Mouse (Mus musculus): ENCODE measurements around the gene Scmh1.
"Not testable (repeated sequence)": the region's sequence is repeated elsewhere in the genome, so short reads cannot be mapped to it uniquely, and the experiment has no call there.

Gene Scmh1

GRCm38 (mm10) chr4:120405144-120405805 is at the start of gene Scmh1:
Gene Scmh1, plus strand, starts transcription at chr4:120405281.
- DNase-seq (ENCODE audit: low read depth, low spot score): peak; percentile 83

DNA sequence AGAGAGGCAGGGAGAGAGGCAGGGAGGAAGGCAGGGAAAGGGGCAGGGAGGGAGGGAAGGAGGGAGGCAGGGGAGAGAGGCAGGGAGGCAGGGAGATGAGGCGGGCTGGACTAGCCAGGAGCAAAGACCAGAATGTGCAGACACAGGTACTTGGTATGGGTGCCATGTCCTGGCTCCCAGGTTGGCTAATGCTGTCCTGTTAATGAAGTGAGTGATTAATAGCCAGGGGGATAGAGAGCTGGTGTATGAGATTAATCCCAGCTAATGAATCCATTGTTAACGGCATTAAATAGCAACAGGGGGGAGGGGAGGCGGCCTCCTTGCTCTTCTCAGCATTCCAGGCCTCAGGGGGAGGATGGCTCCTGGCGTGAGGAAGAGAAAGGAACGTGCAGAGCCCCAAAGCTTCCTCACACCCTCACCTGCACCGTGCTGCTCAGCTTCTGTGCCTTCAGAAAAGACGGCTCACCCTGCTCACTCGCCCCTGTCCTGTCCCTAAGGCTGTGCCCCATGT is 45.0 kb upstream of the Scmh1 start:
- DNase-seq (ENCODE audit: low read depth, low spot score): peak; percentile 37

- peak; percentile 41 for DNase-seq (ENCODE audit: low read depth, low spot score)
Measured at GRCm38 (mm10) chr4:120364729-120365128, 40.4 kb upstream of the Scmh1 start.

GRCm38 (mm10) chr4:120365456-120365855 is 39.6 kb upstream of the Scmh1 start:
- no peak for DNase-seq (ENCODE audit: low read depth, low spot score)

DNA sequence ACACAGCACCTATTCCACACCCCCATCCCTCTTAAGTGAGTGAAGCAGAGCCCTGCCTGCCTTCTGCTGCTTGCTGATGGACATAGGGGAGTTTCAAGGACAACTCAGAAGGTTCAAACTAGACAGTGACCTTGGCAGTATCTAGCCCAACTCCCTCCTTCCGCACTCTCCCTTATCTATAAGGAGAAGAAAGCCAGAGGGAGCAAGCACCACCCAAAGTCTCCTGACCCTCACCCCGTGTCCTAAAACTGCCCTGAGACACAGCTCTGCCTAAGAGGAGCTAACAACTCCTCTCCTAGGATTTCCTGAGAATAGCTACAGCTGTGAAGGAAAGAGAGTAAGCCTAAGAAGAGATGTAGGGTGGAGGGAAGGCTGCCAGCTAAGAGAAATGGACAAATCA is 37.0 kb upstream of the Scmh1 start:
- DNase-seq (ENCODE audit: low read depth, low spot score): no peak

- peak; percentile 74 for DNase-seq (ENCODE audit: low read depth, low spot score)
Measured at GRCm38 (mm10) chr4:120368663-120369062, 36.4 kb upstream of the Scmh1 start.

DNA sequence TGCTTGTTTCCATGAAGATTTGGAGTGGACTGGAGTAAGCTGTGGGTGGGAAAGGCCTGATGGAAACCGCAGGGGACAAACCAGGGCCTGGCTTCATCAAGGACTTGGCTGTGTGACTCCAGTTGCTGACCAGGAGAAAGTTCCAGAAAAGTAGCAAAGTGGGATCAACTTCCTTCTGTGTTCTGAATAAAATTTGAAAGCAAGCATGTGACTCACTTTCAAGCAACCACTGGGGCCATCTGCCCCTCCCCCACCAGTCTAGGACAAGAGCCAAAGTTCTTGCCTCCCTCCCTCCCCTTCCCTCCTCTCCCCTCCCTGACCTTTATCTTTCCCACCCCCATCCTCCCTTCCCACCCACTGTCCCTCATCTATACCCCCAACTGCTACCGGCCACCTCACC is 35.9 kb upstream of the Scmh1 start:
- peak; percentile 16 for DNase-seq (ENCODE audit: low read depth, low spot score)

- DNase-seq (ENCODE audit: low read depth, low spot score): no peak
Measured at GRCm38 (mm10) chr4:120369861-120370366, 35.2 kb upstream of the Scmh1 start.

GRCm38 (mm10) chr4:120372838-120373237 is 32.2 kb upstream of the Scmh1 start:
- no peak for DNase-seq (ENCODE audit: low read depth, low spot score)

DNA sequence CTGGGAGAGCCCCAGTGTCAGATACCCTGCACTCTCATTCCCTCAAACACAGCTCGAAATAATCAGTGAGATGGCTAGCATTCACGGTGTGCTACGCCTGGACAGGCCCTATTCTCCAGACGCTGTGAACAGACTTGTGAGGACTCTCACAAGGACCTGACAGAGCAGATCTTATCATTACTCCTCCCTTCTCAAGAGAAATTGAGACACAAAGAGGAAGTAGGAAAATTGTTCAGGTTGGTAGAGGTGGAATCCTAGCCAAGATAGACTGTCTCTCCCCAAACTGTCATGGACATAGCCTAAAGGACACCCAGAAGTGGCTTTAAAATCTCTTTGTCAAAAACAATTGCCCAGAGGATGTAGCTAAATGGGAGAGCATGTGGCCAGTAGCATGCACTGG is 31.3 kb upstream of the Scmh1 start:
- DNase-seq (ENCODE audit: low read depth, low spot score): no peak

DNA sequence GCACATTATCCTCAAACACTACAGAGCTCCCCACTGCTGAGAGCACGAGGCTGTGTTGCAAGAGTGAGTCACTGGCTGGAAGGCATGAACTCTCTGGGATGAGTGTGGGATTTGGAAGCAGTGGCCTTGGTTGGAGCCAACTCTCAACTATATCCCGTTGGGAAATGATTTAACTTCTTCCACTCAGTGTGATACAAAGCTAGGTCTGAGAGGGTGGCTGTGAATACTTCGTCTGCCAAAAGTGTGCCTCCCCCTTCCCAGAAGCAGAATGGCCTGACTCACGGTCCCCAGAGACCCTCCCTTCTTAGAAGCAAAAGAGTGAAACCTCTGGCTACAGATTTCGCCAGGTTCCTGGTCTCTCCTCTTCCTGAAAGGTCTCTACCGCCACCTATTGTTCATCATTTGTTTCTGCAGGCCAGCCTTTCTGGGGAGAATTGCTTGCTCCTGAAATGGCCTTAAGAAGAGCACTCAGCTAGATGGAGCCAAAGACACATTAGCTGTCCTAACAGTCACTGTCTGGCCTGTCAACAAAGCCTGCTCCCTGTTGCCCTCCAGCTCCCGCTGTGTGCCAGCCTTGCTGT is 24.2 kb upstream of the Scmh1 start:
- peak; percentile 86 for DNase-seq (ENCODE audit: low read depth, low spot score)

DNA sequence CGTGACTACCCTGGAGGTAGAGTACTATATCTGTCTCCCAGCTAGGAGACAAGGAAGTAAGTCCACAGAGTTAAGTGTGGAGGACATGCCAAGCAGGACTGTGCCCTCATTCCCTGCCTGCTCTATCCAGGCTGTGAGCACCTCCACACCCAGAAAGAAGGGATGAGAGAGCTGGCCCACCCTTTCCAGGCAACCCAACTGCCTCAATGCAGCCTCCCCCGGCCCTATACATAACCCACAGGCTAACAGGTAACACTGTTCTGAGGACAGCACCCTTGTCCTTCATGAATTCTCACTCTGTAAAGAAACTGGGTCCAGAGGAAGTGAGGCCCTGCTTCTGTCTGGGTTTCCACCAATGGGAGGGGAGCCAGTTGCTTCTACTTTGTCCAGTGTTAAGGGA is 19.6 kb upstream of the Scmh1 start:
- DNase-seq (ENCODE audit: low read depth, low spot score): no peak

DNA sequence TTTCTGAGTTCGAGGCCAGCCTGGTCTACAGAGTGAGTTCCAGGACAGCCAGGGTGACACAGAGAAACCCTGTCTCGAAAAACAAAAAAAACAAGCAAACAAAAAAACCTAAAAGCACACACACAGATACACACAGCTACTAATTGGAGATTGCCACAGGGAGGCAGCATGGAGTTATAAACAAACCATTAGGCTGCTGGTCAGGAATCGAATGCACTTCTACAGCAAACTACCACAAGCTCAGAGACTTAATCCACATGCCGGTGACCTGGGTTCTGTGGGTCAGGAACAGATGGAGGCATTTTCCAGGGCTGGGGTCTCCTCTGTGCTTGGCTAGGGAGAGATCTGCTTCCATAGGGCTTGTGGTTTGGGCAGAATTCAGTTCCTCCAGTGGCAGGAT is 17.6 kb upstream of the Scmh1 start:
- peak; percentile 48 for DNase-seq (ENCODE audit: low read depth, low spot score)

GRCm38 (mm10) chr4:120387968-120388367 is 17.1 kb upstream of the Scmh1 start:
- peak; percentile 72 for DNase-seq (ENCODE audit: low read depth, low spot score)

- DNase-seq (ENCODE audit: low read depth, low spot score): peak; percentile 54
Measured at GRCm38 (mm10) chr4:120388998-120389542, 16.0 kb upstream of the Scmh1 start.

DNA sequence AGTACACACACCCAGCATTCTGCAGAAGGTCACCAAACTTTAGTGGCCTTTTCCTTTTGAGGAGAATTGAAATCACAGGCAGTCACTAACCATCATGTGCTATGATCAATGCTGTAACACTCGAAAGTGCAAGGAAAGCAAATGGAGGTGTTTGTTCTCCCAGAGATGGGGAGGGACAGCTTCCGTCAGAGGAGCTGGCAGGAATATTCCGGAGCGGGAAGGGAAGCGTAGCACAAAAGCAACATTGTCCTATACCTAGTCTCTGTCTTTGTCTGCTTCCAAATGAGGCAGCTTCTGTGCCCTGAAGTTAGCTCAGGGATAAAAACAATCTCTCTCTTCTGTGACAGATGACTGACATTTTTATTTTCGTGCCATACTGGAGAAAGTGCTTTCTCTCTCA is 15.5 kb upstream of the Scmh1 start:
- DNase-seq (ENCODE audit: low read depth, low spot score): peak; percentile 50

DNA sequence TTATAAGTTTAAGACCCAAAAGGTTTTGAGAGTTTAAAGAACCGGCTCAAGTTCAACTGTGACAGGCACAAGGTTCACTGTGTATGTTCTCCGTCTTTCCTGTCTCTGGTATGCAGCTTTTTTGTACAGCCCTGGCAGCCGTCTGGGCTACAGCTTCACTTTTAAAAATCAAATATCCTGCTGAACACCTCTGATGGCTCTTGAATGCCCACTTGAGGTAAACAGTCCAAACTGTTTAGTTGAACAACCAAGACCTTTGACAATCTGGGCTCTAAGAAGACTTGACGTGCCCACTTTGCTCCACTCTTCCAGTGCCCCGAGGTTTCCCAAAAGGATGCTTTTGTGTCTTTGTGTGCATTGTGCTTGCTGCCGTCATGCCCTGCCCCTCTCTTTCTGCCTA is 13.5 kb upstream of the Scmh1 start:
- DNase-seq (ENCODE audit: low read depth, low spot score): no peak

GRCm38 (mm10) chr4:120392341-120392740 is 12.7 kb upstream of the Scmh1 start:
- DNase-seq (ENCODE audit: low read depth, low spot score): no peak

DNA sequence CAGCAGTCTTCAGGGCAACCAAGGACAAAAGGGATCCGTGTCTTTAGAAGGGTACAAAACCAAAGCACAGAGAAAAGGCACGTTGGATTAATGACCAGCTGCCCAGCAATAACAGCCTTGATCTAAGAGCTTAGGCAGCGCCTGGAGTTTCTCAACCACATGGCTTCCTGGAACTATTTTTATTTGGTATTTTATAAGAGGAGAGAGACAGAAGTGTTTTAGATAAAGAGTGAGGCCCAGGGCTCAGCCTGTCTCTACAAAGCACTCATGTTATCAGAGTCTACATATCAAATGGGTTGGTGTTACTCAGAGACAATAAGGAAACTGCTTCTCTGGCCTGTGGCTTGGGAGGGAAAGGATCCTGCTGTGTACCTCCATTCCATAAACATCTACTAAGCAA is 12.3 kb upstream of the Scmh1 start:
- DNase-seq (ENCODE audit: low read depth, low spot score): no peak

DNA sequence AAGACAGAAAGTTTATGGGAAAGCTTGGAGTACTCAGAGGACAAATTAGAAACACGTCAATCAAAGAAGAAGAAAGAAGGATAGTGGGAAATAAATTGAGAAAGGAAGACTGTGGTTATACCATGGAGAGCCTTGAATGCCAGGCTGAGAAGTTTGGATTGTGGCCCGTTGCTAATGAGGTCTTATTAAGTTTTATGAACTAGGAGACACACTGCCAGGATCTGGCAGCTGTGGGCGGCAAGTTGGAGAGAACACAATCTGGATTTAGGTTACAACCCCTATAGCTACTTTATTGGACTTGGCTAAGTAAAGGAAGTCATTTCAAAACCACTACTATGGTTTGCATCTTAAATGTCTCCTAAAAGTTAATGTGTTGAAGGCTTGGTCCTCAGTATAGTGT is 4.8 kb upstream of the Scmh1 start:
- DNase-seq (ENCODE audit: low read depth, low spot score): no peak

DNA sequence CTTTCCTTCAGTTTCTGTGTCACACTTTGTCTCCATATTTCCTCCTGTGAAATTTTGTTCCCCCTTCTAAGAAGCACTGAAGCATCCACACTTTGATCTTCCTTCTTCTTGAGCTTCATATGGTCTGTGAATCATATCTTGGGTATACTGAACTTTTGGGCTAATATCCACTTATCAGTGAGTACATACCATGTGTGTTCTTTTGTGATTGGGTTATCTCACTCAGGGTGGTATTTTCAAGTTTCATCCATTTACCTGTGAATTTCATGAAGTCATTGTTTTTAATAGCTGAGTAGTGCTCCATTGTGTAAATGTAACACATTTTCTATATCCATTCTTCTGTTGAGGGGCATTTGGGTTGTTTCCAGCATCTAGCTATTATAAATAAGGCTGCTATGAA is 3.0 kb upstream of the Scmh1 start:
- DNase-seq (ENCODE audit: low read depth, low spot score): not testable (repeated sequence)

DNA sequence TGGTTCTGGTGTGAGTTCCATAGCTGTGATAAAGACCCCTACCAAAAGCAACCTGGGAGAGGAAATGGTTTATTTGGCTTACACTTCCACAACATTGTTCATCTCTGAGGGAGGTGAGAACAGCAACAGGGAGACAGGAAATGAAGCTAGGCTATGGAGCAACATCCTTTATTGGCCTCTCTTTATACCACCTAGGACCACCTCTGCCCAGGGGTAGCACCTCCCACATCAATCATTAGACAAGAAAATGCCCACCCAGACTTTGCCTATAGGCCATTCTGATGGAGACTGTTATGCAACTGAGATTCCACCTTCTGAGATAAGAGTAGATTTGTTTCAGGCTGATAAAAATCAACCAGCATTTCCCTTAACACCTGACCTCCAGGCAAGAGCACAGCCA is 834 bp upstream of the Scmh1 start:
- no peak for DNase-seq (ENCODE audit: low read depth, low spot score)

DNA sequence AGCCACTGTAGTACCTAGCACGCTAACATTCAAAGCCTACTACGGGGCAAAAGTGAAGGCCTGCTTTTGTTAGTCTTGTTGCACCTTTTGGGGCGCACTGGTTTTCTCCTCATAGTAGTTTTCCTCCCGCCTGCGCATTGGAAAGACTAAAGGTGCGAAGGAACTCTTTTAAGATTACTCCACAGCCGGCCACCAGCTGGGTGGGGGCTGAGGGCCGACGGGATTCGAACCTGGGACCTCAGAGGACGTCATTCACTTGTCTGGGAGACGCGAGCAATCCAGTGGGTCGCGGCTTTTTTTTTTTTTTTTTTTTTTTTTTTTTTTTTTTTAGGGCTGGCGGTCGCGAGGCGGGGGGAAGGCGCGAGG is 320 bp upstream of the Scmh1 start:
- DNase-seq (ENCODE audit: low read depth, low spot score): no peak

Measured in ZHBTc4 (cell line).